Mouse (Mus musculus): ENCODE data around the gene Ndufa6. TPM values are rescaled to one million over a fixed set of nuclear protein-coding genes. Genes with fewer than 3 reads are reported as not detected.
A peak's percentile ranks its signal among the peaks of the same experiment; 100 is the strongest.

The Ndufa6 gene
- total and polyA plus RNA-seq, 2 experiments from 2014 or later, result 287 to 482 TPM

DNA sequence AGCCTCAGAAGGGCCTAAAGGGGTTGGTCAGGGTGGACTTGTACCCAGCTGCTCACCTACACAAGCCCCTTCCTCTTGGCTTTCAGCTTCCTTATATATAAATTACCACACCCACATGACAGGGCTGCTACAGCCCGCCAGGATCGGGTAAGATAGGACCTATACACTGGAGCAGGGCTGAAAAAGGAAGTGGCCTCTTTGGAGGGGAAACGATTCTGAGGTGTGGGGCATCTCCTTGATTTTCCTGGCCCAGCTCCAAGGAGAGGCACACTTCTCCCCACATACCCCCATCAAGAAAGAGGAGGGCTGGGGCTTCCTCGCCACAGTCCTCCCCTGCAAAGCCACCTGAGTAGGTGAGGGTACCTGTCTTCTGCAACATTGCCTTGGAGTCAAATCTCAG lies 16.2 kb downstream of the Ndufa6 start:
- DNase-seq (ENCODE audit: low spot score) (no peak), ATAC-seq (ENCODE audit: low FRiP score) (no peak)
- no peak overlapping the region for H3K27ac ChIP-seq (ENCODE audit: low read depth, low read length)
- peaks cover 17% of the 10 kb centered on the region; the same call in 1 of the 2 replicates for H3K36me3 ChIP-seq (ENCODE audit: insufficient read depth, low read length)
- H3K4me1 ChIP-seq (ENCODE audit: insufficient read depth, low read length), result peaks cover 7% of the 10 kb centered on the region
- H3K27me3 ChIP-seq (ENCODE audit: insufficient read depth, low read length), result peaks cover 9% of the 10 kb centered on the region; the same call in 1 of the 2 replicates
- H3K9ac ChIP-seq (replicated peaks; ENCODE audit: low read length, poor library complexity, severe bottlenecking), result peak overlapping the region; percentile 50
- peak overlapping the region; percentile 43 for H3K4me3 ChIP-seq (ENCODE audit: low read depth, low read length)
- peak overlapping the region; percentile 60 for H3K4me2 ChIP-seq (ENCODE audit: low read depth, low read length, poor library complexity, severe bottlenecking)
- H3K9me3 ChIP-seq (ENCODE audit: low read length), result no peaks in the 10 kb centered on the region
- no peak for TF ChIP-seq CTCF (IDR thresholded peaks at IDR 0.05)
- 55% methylated on average over 4 of the region's 4 CpGs for WGBS

- no peak for TF ChIP-seq CTCF (IDR thresholded peaks at IDR 0.05)
- no peaks in the 10 kb centered on the region for H3K9me3 ChIP-seq (ENCODE audit: low read length)
- 80% methylated on average over 12 of the region's 12 CpGs for WGBS
- peaks cover 7% of the 10 kb centered on the region for H3K4me1 ChIP-seq (ENCODE audit: insufficient read depth, low read length)
- H3K4me3 ChIP-seq (ENCODE audit: low read depth, low read length), result no peak overlapping the region
- H3K27ac ChIP-seq (ENCODE audit: low read depth, low read length), result no peak overlapping the region
- H3K27me3 ChIP-seq (ENCODE audit: insufficient read depth, low read length), result peaks cover 9% of the 10 kb centered on the region; the same call in 1 of the 2 replicates
- peaks cover 17% of the 10 kb centered on the region; the same call in 1 of the 2 replicates for H3K36me3 ChIP-seq (ENCODE audit: insufficient read depth, low read length)
- no peak overlapping the region for H3K9ac ChIP-seq (replicated peaks; ENCODE audit: low read length, poor library complexity, severe bottlenecking)
- ATAC-seq (ENCODE audit: low FRiP score), result no peak
- no peak for DNase-seq (ENCODE audit: low spot score)
- no peak overlapping the region for H3K4me2 ChIP-seq (ENCODE audit: low read depth, low read length, poor library complexity, severe bottlenecking)
Observed at GRCm38 (mm10) chr15:82336629-82337028, 17.5 kb downstream of the Ndufa6 start.

- ATAC-seq (ENCODE audit: low FRiP score), result no peak
- Histone ChIP-seq H3K27ac (ENCODE audit: low read depth, low read length) (no peak overlapping the region), H3K4me1 (ENCODE audit: insufficient read depth, low read length) (peaks cover 7% of the 10 kb centered on the region), H3K4me3 (ENCODE audit: low read depth, low read length) (no peak overlapping the region), H3K27me3 (ENCODE audit: insufficient read depth, low read length) (0 out of 2 replicates have a peak, but pooled peaks cover under 1% of the 10 kb centered on the region), H3K9ac (replicated peaks; ENCODE audit: low read length, poor library complexity, severe bottlenecking) (no peak overlapping the region), H3K9me3 (ENCODE audit: low read length) (no peaks in the 10 kb centered on the region), H3K4me2 (ENCODE audit: low read depth, low read length, poor library complexity, severe bottlenecking) (no peak overlapping the region), H3K36me3 (ENCODE audit: insufficient read depth, low read length) (peaks cover 17% of the 10 kb centered on the region; the same call in 1 of the 2 replicates)
- no peak for TF ChIP-seq CTCF (IDR thresholded peaks at IDR 0.05)
- 94% methylated on average over 4 of the region's 4 CpGs for WGBS
- no peak for DNase-seq (ENCODE audit: low spot score)
Observed at GRCm38 (mm10) chr15:82335194-82335593, 18.9 kb downstream of the Ndufa6 start.

- H3K9me3 ChIP-seq (ENCODE audit: low read length), result no peaks in the 10 kb centered on the region
- H3K4me3 ChIP-seq (ENCODE audit: low read depth, low read length), result no peak overlapping the region
- no peak for ATAC-seq (ENCODE audit: low FRiP score)
- no peaks in the 10 kb centered on the region for H3K36me3 ChIP-seq (ENCODE audit: insufficient read depth, low read length)
- H3K4me1 ChIP-seq (ENCODE audit: insufficient read depth, low read length), result no peaks in the 10 kb centered on the region
- WGBS, result 79% methylated on average over 2 of the region's 2 CpGs
- H3K4me2 ChIP-seq (ENCODE audit: low read depth, low read length, poor library complexity, severe bottlenecking), result no peak overlapping the region
- no peak overlapping the region for H3K27ac ChIP-seq (ENCODE audit: low read depth, low read length)
- no peak for TF ChIP-seq CTCF (IDR thresholded peaks at IDR 0.05)
- no peak overlapping the region for H3K9ac ChIP-seq (replicated peaks; ENCODE audit: low read length, poor library complexity, severe bottlenecking)
- H3K27me3 ChIP-seq (ENCODE audit: insufficient read depth, low read length), result no peaks in the 10 kb centered on the region
- DNase-seq (ENCODE audit: low spot score), result no peak
Observed at GRCm38 (mm10) chr15:82325382-82325781, 28.7 kb downstream of the Ndufa6 start.

GRCm38 (mm10) chr15:82322195-82322594 lies 31.9 kb downstream of the Ndufa6 start:
- TF ChIP-seq CTCF (IDR thresholded peaks at IDR 0.05), result no peak
- Histone ChIP-seq H3K4me2 (ENCODE audit: low read depth, low read length, poor library complexity, severe bottlenecking) (no peak overlapping the region), H3K9ac (replicated peaks; ENCODE audit: low read length, poor library complexity, severe bottlenecking) (no peak overlapping the region), H3K27me3 (ENCODE audit: insufficient read depth, low read length) (no peaks in the 10 kb centered on the region), H3K27ac (ENCODE audit: low read depth, low read length) (no peak overlapping the region), H3K9me3 (ENCODE audit: low read length) (no peaks in the 10 kb centered on the region), H3K4me1 (ENCODE audit: insufficient read depth, low read length) (no peaks in the 10 kb centered on the region), H3K4me3 (ENCODE audit: low read depth, low read length) (no peak overlapping the region), H3K36me3 (ENCODE audit: insufficient read depth, low read length) (no peaks in the 10 kb centered on the region)
- DNase-seq (ENCODE audit: low spot score) (no peak), ATAC-seq (ENCODE audit: low FRiP score) (no peak)
- WGBS, result 74% methylated on average over 8 of the region's 8 CpGs

DNA sequence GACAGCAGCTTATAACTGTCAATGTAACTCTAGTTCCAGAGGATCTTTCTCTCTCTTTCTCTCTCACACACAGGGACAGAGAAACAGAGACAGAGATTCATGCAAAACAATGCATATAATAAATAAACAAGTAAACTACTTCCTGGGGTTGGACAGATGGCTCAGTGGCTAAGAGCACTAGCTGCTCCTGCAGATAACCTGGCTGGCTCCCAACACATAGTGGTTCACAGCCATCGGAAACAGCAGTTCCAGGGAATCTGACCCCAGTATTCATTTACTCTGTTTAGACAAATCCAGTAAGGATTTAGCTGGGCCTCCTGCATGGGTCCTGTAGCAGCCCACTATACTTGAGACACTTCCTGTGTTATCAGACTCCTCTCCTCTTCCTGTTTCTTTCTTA lies 34.5 kb downstream of the Ndufa6 start:
- no peak for DNase-seq (ENCODE audit: low spot score)
- no peak overlapping the region for H3K27ac ChIP-seq (ENCODE audit: low read depth, low read length)
- no peaks in the 10 kb centered on the region for H3K36me3 ChIP-seq (ENCODE audit: insufficient read depth, low read length)
- H3K4me2 ChIP-seq (ENCODE audit: low read depth, low read length, poor library complexity, severe bottlenecking), result no peak overlapping the region
- no peak overlapping the region for H3K9ac ChIP-seq (replicated peaks; ENCODE audit: low read length, poor library complexity, severe bottlenecking)
- H3K4me3 ChIP-seq (ENCODE audit: low read depth, low read length), result no peak overlapping the region
- TF ChIP-seq CTCF (IDR thresholded peaks at IDR 0.05), result no peak
- H3K4me1 ChIP-seq (ENCODE audit: insufficient read depth, low read length), result no peaks in the 10 kb centered on the region
- 79% methylated on average over 1 of the region's 1 CpGs for WGBS
- H3K27me3 ChIP-seq (ENCODE audit: insufficient read depth, low read length), result no peaks in the 10 kb centered on the region
- H3K9me3 ChIP-seq (ENCODE audit: low read length), result no peaks in the 10 kb centered on the region
- no peak for ATAC-seq (ENCODE audit: low FRiP score)
